Mouse (Mus musculus): ENCODE measurements around the gene Gclm.
"Not testable (repeated sequence)": the region's sequence is repeated elsewhere in the genome, so short reads cannot be mapped to it uniquely, and the experiment has no call there.

The Gclm gene

DNA sequence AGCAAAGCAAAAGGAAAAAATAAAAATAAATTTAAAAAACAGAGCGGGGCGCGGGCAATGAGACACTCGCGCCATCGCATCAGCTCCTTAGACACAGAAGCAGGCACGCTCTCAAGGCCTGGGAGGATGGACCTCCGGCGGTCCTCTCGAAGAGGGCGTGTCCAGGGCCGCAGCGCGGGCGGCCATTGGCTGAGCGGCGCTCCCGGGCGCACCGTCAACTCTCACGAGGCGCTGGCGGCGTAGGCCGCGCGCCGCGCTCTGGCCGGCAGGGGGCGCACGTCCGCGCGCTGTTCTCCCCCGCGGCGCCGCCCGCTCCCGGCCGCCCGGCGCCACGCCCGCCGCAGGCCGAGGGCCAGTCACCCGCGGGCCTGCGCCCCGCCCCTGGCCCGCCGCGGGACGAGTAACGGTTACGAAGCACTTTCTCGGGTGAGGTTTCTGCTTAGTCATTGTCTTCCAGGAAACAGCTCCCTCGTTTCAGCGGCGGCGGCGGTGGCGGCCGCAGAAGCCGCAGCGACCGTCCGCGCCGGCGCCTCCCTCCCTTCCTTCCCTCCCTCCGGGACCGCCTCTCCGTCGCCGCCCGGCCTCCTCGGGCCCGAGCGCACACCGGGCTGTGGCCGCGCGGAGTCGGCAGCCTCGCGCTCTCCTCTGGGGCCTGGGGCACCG is at the start of gene Gclm:
Gclm (plus strand) TSS at position 343 of the 663 bp plus-strand sequence.
- DNase-seq = peak; percentile 95

DNA sequence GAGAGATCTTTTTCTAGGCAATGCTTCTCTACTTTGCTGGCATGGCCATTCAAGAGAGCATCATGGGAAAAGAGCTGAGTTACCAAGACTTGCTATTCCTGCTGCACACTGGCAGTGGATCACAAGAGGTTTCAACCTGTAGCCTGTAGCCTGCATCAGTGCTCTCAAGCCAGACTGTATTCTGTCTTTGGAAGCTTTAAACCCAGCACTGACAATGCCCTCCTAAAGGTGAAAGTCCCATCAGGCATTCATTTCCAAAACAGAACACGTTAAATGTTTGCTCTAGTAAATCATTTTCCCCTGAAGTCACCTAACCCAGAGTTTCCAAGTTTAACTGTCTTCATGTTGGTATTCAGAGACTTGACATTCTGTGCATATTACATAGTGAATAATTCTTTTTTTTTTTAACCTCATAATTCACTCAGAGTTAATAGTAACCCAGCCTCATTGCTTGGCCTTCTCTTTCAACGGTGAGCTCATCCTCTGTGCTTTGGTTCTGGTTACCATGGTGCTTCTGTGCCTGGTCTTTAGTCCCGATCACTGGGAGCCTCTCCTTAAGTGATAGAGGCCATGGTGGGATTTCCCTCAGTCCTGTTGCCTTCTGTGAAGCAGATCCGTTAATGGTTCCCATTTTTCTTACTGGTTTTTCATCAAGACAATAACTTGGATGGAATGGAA is 48.6 kb upstream of the Gclm start:
- DNase-seq = no peak

DNA sequence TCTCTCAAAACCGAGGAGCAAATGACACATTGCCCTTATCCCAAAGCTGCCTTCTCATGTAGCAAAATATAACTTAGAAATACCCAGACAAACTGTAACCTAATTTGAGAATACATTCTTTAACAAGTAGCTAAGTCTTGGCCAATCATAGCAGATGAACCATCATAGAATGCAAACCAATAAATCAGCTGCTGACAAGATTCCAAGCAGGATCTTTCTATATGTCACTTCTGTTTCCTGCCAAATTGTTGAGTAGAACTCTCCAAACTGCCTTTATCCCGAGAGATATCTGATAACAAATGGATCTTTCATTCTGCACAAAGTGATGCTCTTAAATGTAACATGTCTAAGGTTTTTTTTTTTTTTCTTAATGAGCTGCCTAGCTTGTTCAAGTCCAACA is 46.8 kb upstream of the Gclm start:
- no peak for DNase-seq

DNA sequence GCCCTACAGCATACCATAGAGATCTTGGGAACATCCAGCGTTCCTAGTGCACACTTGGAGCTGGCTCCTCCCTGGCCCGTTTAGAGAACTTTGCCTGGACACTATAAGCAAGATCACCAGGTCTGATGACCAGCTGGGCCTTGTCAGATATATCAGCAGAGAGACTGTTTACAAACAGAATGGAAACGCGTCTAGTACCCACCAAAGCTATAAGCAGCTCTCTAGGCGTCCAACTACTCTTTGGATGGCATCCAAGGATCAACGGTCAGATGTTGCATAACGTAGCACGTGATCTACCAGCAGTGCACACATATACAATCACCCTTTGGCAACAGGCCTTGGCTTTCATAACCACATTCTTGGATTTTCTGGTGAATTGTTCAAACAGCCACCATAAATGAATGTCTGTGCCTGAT is 46.4 kb upstream of the Gclm start:
- no peak for DNase-seq

DNA sequence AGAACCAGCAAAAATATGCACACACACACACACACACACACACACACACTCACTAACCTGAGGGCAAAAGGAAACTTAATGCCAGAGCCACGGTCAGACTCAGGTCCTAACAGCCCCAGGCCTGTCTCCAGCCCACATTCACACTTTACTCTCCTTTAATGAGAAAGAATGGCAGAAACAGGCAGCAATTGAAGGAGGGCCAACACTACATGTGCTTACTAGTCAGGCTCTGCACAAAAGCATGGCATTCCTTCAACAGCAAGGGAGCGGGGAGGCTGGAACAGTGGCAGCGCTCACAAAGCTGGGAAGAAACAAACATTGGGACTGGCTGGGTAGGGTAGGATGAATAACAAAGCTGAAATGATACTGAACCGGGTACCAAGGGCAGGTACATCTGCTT is 45.8 kb upstream of the Gclm start:
- no peak for DNase-seq

DNA sequence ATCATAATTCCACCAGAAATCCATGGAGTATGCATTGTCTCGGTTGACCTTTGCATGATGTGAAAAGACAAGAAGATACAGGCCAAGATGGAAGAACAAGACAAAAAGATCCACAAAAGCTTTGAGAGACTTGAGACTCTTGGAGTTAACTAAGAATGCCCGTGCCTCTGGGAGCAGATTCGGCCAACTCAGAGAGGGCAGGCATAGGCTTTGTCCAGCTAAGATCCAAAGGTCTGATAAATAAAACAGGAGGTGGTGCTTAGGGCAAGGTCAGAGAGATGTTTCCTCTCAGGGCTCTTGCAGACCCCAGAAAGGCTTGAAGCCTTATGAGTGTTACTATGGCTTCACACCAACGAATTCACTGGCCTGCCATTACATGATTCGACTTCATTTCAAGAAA is 45.3 kb upstream of the Gclm start:
- DNase-seq = no peak

DNA sequence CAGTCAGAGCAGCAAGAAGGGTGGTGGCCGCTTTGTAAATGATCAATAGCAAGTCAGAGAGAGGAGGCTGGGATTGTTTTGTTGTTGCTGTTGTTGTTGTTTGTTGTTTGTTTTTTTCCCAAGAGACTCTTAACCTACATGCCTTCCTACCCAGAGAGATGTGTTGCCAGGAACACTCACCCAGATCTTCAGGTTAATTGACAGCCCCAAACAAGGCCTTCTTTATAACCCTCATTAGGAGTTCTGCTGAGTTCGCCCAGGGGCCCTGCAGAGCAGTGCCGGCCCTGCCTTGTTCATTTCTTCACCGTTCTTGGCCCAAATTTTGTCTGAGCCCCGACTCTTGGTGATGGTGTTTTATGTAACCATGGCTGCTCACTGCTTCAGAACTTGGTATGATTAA is 44.9 kb upstream of the Gclm start:
- DNase-seq = no peak

DNA sequence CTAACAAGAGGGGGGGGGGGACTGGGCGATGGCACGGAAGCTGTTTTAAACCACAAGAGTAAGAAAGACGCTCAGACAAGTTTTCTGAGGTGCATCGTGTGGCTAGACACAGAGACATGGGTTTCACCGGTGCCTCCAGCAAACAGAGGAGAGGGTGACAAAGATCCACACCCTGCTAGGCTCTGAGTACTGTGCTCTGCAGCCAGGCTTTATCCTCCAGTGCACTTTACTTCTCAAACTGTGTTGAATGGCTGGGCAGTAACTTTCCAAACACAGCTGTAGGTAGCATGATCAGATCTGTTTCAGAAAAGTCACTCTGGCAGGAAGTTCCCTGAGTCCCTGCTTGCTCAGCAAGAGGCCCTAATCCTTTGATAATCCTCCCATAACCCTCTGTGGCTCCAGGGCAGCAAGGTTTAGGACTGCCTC is 43.0 kb upstream of the Gclm start:
- no peak for DNase-seq

DNA sequence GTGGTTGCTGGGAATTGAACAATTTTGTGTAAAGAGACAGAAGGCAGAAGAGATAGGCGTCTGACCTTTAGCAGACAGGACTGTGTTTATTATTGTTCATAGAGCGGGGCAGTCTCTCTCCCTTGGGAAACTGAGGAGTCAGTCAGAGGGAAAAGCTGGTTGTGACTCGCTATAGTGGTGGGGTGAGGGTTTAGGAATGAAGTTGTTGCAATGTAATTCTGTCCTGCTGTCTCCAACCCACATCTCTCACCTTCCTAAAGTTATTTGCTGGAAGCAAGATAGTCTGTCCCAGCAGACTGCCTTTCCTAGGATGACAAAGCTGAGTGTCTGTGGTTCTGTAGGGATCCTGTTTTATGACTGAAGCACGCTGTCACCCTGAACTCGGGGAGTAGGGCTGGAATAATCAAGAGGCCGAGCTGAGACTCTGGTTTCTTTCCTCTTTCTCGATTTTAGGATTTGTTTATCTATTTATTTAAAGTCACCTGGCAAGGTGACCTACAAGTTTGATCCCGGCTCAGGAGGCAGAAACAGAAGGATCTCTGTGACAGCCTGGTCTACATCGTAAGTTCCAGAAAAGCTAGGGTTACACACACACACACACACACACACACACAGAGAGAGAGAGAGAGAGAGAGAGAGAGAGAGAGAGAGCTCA is 41.6 kb upstream of the Gclm start:
- no peak for DNase-seq

DNA sequence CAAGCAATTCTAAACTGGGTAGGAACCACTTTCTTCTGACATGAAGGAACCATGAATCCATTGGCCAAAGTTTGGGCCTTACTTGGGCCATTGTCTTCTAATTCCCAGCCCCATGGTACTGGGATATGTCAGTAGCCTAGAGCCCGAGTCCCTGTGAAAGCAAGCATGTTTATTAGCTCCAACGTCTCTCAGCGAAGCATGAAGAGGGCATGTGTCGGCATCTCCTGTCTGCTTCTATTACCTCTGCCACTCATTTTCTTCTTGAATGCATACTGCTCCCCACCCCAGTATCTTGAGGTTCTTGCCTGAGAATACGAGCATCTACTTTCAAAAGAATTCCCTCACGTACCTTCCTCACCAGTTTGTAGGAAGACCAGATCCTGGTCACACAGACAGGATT is 39.6 kb upstream of the Gclm start:
- DNase-seq = no peak

DNA sequence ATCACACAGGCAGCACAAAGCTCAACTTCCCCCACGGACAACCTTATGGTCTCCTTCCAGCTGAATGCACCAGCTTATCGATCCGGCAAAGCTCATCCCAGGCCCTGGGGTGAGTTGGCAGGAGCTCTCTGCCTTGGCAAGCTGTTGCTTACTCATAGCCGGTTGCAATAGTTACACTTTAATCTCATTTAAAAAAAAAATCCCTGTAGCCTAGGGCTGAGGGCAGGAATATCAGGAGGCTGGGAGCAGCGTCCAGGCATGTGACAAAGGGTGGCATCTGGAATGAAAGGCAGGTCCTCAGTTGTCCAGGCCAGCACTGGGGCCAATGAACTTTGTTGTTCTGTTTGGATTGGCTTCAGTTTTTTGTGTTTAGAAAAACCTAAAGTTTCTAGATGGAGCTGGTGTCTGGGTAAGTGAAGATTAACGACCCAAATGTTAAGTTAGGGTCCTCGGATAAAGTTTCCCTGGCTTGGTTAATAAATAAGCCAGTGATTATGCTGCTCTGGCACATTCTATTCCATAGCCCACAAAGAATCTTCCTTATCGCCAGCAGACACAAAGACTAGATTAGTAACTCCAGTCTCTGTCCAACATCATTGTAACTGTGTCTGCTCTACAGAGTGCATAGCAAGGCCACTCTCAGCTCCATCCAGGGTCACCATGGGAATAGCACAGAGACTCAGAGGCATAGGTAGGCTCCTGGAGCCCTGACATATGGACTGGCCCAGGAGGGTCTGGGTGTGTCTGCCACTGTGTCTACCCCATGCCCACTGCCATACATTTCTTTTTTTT is 38.9 kb upstream of the Gclm start:
- DNase-seq = peak; percentile 94

DNA sequence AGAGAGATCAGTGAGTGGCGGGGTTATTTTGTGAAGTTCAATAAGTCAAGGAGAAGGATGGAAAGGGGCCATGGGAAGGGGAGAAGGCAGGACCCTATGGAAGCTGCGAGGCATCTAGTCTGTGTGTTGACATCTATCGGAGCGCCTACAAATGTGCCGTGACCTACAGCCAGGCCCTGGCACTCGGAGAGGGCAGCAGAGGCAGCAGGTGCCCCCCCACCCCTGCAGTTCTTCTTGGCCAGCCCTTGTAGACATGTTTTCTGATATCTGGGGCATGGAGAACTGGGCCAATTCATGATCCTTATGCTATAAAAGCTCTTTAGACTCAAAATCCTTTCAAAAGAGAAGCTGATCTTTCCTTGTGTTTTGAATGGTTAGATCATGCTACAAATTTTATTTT is 37.6 kb upstream of the Gclm start:
- DNase-seq = peak; percentile 75

DNA sequence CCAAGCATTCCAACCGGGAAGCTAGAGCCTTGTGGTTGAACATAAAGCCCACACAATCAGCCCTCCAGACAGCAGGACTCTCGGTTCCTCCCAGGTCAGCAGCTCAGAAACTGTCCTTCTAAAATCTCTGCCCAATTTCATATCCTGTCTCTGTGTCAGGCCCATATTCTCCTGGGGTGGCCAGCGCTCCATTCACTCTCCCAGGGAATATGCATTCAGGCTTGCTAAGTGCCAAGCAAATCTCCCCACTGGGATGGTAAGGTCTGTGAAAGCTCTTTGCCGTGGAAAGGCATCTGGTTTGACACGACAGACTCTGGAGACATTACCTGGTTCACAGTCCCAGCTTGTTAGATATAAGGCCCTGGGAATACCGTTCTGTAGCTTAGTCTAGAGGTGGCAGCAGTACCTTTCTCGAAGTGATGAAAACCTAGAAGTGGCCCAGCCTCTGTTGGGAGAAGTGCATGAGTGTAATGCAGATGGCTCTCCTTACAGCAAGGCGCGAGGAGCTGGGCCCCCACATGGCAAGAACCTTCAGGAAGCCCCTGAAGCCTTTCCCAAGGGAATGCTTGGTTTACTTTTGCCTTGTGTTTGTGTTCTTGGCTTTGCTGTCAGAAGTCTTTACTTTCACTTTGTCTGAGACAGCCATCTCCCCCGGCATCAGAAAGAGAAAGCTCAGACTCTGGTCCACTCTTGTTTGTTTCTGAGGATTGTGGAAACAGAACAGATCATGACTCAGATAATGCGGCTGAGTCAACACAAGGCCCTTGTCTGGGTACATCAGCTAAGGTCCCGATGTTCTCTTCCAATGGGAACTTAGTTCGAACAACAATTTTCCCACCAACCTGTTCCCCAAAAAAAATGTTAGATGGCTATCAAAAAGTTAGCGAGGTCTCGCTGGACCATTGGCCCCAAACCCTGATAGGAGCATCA is 36.8 kb upstream of the Gclm start:
- DNase-seq = no peak

DNA sequence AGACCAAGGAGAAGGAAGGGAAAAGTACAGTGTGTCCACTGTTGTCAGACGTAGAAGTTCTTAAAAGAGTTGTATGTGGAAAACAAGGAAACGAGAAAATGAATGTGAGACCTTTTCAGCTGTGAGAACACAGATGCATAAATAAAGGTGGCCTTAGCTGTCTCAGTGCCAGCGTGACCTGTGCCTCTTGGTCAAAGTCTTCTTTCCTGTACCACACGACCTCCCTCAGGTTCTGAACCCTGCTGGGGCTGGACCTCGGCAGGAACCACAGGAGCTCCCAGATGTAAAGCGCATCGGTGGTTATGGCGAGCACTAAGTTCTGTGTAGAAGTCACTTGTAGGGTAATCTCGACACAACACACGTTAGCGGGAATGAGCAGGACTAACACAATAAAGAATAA is 35.8 kb upstream of the Gclm start:
- DNase-seq = no peak

DNA sequence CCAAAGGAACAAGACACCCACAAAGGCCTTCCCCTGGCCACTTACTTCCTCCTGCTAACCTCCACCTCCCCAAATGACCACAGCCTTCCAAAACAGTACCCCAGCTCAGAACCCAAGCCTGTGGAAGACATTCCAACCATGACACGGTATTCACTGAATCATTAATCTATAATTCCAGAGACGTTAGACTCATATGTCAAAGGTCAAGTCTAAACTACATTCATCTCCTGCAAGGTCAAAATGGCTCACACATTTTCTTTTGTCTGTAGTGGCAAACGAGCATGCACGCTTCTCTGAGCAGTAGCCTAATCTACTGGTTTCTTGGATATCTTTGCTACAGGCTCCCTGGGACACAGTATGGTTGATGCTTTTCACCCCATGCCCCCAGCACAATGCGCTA is 34.9 kb upstream of the Gclm start:
- no peak for DNase-seq

DNA sequence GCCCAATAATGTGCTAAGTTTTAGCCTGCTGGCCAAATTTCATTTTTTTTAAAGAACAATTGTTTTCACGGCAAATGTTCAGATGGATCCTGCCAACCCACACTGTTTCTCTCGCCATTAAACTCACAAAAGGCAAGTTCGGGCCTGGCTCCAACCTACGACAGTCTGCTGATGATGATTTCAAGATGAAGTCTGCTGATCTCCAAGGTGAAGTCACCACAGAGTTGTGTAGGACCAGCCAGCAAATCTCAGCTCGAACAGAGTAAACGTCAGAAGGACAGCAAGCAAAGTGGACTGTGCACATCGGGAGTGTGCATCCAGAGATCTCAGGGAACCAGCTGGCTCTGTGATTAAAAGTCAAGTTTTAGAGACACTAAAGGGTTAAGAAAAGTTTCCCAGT is 34.5 kb upstream of the Gclm start:
- DNase-seq = no peak

DNA sequence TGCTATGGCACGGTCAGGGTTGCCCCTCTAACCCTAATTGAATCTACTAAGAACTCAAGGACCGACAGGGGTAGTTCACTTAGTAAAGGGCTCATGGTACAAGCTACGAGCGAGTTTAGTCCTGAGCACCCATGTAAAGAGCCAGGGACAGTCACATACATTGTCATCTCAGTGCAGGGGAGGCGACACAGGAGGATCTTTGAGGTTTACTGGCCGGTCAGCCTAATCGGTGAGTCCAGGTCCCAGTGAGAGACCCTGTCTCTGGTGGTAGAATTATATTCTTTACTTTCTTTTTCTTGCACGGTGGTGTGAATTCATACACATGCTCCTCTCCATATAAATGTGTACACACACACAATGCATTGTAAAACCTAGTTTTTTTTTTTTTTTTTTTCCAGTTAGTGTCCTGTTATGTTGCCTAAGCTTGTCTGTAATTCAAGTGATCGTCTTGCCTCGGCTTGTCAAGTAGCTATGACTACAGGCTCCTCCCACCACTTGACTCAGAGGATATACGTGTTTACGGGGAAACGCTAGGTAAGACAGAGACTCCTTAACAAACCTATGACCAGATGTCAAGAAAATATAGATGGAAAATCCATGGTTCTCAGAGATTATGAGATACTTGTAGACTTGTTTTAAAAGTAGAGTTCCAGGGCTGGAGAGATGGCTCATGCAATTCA is 33.8 kb upstream of the Gclm start:
- no peak for DNase-seq

DNA sequence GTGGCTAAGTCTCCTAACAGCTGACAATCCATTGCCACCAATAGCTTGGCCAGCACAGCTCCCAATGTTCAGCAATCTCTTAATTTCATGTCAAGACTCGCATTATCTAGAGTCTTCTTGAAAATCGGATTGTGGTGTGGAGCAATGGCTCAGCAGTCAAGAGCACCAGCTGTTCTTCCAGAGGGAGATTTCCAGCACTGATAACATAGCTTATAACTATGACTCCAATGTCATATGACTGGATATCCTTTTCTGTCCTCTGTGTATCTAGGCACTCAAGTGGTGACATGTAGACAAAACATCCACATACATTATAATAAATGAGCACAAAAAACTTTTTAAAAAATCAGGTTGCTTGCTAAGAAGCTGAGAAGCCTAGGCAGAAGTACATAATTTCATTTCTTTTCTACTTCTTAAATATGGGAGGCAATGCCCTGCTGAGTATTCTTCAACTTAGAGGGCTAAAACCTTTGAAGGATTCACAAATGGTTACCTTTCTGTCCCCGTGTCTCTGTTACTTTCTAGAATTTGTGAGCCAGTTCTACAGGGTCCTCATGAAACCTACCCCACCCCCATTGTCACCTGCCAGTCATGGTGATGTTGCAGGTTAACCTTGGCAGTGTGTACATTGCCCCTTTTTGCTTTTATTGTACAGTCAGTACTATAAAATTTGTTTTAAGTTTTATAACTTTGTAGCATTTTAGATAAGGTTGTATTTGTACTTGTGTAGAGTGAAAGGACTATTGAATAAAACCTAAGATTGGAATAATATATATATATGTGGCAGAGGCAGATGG is 23.9 kb upstream of the Gclm start:
- DNase-seq = no peak

DNA sequence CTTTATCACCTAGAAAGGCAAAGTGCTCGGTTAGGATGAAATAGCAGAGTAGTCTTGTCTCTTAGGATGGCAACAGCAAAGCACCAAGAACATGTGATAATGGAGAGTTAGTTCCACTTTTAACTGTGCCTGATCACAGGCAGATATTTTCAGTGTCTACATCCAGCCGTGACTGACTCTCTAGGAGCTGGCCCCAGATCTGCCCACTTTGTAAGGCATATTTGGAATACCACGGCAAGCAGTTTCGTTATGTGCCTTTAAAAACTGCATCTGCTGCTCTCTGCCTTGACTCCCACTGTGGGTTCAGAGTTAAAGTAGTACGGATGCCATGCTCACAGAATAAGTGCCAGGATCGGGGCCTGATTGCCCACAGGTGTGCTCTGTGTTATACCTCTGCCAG is 18.4 kb upstream of the Gclm start:
- not testable (repeated sequence) for DNase-seq

DNA sequence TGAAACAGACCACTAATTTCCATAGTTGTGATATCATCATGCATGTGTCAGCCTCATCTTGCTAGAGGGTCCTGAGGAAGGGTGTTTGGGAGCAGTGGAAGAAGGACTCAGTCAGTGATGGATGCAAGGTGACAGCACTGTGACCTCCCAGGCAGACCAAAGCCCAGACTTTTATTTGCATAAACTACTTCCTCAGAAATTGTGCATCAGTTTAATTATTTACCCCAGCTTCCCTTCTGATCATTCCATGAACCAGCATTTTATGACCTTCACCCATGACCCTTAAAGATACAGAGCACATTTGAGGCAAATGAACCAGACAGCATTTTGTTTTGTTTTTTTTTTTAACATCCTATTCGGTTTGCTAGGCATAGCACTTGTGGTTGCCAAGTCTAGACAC is 9.6 kb upstream of the Gclm start:
- no peak for DNase-seq

DNA sequence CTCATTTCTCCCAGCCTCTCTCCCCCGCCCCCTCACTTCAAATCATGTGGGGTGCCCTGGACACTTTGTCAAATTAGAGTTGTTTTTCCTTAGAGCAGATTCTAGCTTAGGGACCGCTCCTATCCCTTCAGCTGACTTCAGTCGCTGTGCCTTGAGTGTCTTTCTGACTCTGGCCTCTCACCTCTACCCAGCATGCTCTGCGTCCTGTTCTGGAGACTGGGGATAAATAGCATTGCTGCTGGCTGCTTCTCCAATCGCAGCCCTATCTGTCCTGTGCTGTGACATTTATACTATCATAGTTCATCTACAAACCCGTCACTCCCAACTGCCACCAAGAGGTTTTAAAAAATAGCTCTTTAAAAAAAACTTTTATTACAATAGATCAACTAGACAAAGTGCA is 2.5 kb upstream of the Gclm start:
- DNase-seq = no peak

Measured in cerebellum, adult 11 months (tissue).